Mouse (Mus musculus): ENCODE measurements around the gene Ces2b. TPM values are rescaled to one million over a fixed set of nuclear protein-coding genes. Genes with fewer than 3 reads are reported as not detected.
A peak's percentile ranks its signal among the peaks of the same experiment; 100 is the strongest.

Gene Ces2b
- 0.20 and 0.32 TPM in 2 replicates for polyA plus RNA-seq (2012; rRNA removed)

DNA sequence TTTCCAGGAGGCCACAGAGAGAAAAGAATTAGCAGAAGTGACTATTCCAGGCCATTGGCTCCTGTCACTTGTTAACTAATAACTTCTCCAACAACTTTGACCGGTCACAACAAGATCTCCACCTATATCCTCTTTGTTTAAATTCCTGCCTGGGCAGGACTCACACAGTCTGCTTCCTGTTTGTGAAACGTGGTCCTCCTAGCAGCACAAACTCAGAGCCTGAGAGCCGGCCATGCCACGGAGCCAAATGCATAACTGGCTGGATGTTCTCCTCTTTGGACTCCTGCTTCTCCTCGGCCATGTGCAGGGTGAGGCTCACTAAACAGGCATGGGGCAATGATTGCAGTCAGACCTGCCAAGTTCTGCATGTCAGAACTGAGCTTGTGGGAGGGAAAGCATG, at the start of gene Ces2b:
Ces2b (plus strand) TSS at position 133 of the 400 bp plus-strand sequence.
- Histone ChIP-seq H3K4me1 (replicated peaks; ENCODE audit: control insufficient read depth, insufficient read depth, low read length) (no peaks in the 10 kb centered on the region), H3K4me3 (ENCODE audit: control insufficient read depth, insufficient read depth, low read length) (no peak within 1 kb of the TSS), H3K36me3 (ENCODE audit: control insufficient read depth, insufficient read depth, low read length) (no peaks in the 10 kb centered on the region), H3K27ac (ENCODE audit: control insufficient read depth, insufficient read depth, low read length) (no peak within 1 kb of the TSS), H3K27me3 (ENCODE audit: control insufficient read depth, insufficient read depth, low read length) (no peaks in the 10 kb centered on the region)
- TF ChIP-seq CTCF (IDR thresholded peaks at IDR 0.05; ENCODE audit: borderline replicate concordance, control insufficient read depth, extremely low read depth, insufficient read depth, low read length, poor library complexity) (no peak), POLR2A (IDR thresholded peaks at IDR 0.05; ENCODE audit: control insufficient read depth, extremely low read depth, insufficient read depth, low read length, poor library complexity) (no peak)
- DNase-seq: no peak
- 48% methylated on average over 5 of the region's 5 CpGs for WGBS

DNA sequence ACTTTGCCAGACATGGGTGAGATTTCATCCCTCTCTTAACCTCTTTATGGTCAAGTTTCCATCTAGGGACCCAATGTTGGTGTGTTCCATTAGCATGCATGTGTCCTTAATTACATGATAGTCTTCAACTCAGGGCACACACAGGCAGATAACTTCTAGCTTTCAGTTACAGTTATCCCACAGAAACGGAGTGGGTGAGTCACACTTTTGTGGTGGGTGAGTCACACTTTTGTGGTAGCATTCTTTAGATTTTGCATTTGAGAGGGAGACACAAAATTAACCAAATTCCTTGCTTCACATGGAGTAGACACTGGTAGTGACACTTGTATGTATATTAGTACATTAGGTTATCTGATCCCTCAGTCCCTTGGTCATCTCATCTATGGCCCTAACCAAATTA, 44.3 kb upstream of the Ces2b start:
- H3K27ac ChIP-seq (ENCODE audit: control insufficient read depth, insufficient read depth, low read length): no peak overlapping the region
- WGBS: 15% methylated on average over 1 of the region's 1 CpGs
- TF ChIP-seq CTCF (IDR thresholded peaks at IDR 0.05; ENCODE audit: borderline replicate concordance, control insufficient read depth, extremely low read depth, insufficient read depth, low read length, poor library complexity) (no peak), POLR2A (IDR thresholded peaks at IDR 0.05; ENCODE audit: control insufficient read depth, extremely low read depth, insufficient read depth, low read length, poor library complexity) (no peak)

DNA sequence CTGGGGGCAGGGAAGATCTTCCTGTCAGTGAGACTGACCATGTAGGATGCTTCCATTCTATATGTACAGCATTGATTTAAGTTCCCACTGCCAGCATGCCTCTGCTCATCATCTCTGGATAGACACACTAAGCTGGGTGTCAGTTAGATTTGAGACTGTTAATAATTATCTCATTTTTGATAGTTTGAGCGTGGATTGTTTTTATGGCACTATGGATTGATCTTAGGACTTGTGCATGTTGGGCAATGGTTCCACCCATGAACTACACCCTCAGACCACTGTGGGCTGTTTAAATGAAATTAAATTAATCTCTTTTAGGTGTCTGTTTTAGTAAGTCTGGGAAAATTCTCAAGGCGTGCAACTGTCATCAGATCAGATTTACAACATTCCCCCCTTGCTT, 42.4 kb upstream of the Ces2b start:
- DNase-seq: no peak
- TF ChIP-seq CTCF (IDR thresholded peaks at IDR 0.05; ENCODE audit: borderline replicate concordance, control insufficient read depth, extremely low read depth, insufficient read depth, low read length, poor library complexity) (no peak), POLR2A (IDR thresholded peaks at IDR 0.05; ENCODE audit: control insufficient read depth, extremely low read depth, insufficient read depth, low read length, poor library complexity) (no peak)
- no peak overlapping the region for H3K27ac ChIP-seq (ENCODE audit: control insufficient read depth, insufficient read depth, low read length)
- no peaks in the 10 kb centered on the region for H3K4me1 ChIP-seq (replicated peaks; ENCODE audit: control insufficient read depth, insufficient read depth, low read length)
- WGBS: 90% methylated on average over 2 of the region's 2 CpGs
- no peaks in the 10 kb centered on the region for H3K27me3 ChIP-seq (ENCODE audit: control insufficient read depth, insufficient read depth, low read length)
- no peak overlapping the region for H3K4me3 ChIP-seq (ENCODE audit: control insufficient read depth, insufficient read depth, low read length)
- no peaks in the 10 kb centered on the region for H3K36me3 ChIP-seq (ENCODE audit: control insufficient read depth, insufficient read depth, low read length)

More for the DNA sequence above, 44.3 kb upstream of the Ces2b start:
- H3K36me3 ChIP-seq (ENCODE audit: control insufficient read depth, insufficient read depth, low read length): no peaks in the 10 kb centered on the region
- no peaks in the 10 kb centered on the region for H3K27me3 ChIP-seq (ENCODE audit: control insufficient read depth, insufficient read depth, low read length)
- no peak for DNase-seq
- H3K4me3 ChIP-seq (ENCODE audit: control insufficient read depth, insufficient read depth, low read length): no peak overlapping the region
- no peaks in the 10 kb centered on the region for H3K4me1 ChIP-seq (replicated peaks; ENCODE audit: control insufficient read depth, insufficient read depth, low read length)

DNA sequence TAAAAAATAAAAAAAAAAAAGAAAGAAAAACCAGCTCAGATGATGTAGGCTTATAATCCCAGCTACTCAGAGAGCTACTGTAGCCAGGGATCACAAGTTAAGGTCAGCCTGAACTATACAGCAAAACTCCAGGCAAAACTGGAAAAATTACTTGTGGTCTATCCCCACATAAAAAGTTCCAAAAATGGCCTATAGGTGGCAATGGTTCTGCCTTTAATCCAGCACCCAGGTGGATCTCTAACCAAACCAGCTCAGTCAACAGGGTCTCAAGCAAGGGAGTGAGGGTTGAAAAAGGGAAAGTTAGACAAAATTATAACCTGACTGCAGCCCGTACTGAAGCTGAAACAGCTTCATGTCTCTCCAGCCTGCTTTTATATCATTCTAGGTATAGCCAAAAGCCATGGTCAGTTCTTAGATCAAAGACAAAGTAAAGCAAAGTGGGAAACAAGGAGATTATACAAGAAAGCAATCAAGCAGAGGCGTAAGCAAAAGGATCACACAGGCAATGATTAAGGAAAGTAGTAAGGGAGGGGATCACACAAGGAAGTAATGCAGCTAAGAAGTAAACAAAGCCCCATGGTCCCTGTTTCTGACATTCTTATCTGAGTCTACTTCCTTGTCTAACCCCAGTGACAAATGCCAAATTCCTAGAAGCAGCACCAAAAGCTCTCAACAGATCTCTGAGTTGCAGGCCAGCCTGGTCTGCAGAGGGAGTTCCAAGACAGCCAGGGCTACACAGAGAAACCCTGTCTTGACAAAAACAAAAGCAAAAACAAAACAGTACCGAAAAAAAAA, 41.3 kb upstream of the Ces2b start:
- no peak for TF ChIP-seq POLR2A (IDR thresholded peaks at IDR 0.05; ENCODE audit: control insufficient read depth, extremely low read depth, insufficient read depth, low read length, poor library complexity)
- no peak for TF ChIP-seq CTCF (IDR thresholded peaks at IDR 0.05; ENCODE audit: borderline replicate concordance, control insufficient read depth, extremely low read depth, insufficient read depth, low read length, poor library complexity)
- Histone ChIP-seq H3K27ac (ENCODE audit: control insufficient read depth, insufficient read depth, low read length) (no peak overlapping the region), H3K36me3 (ENCODE audit: control insufficient read depth, insufficient read depth, low read length) (no peaks in the 10 kb centered on the region), H3K4me1 (replicated peaks; ENCODE audit: control insufficient read depth, insufficient read depth, low read length) (no peaks in the 10 kb centered on the region), H3K4me3 (ENCODE audit: control insufficient read depth, insufficient read depth, low read length) (no peak overlapping the region), H3K27me3 (ENCODE audit: control insufficient read depth, insufficient read depth, low read length) (no peaks in the 10 kb centered on the region)
- 56% methylated on average over 3 of the region's 3 CpGs for WGBS
- peak; percentile 25 for DNase-seq

DNA sequence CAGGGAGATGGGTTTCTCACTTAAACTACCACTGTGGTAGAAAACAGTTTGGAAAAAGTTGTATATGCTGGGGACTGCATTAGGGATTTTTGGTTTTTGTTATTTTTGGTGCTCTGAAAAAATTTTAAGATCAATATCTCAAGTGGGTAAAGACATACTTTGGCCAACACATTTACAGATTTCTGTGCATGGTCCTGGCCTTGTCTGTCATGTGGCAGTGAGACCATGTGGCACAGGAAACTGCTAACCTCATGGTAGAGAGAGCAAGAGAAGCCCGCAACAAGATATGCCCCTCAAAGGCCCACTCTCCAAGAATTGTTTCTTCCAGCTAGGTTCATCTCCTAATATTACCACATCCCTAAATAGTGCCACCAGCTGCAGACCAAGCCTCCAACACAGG, 32.0 kb upstream of the Ces2b start:
- no peak overlapping the region for H3K27ac ChIP-seq (ENCODE audit: control insufficient read depth, insufficient read depth, low read length)
- H3K27me3 ChIP-seq (ENCODE audit: control insufficient read depth, insufficient read depth, low read length): no peaks in the 10 kb centered on the region
- H3K4me3 ChIP-seq (ENCODE audit: control insufficient read depth, insufficient read depth, low read length): no peak overlapping the region
- no peak for DNase-seq
- TF ChIP-seq POLR2A (IDR thresholded peaks at IDR 0.05; ENCODE audit: control insufficient read depth, extremely low read depth, insufficient read depth, low read length, poor library complexity) (no peak), CTCF (IDR thresholded peaks at IDR 0.05; ENCODE audit: borderline replicate concordance, control insufficient read depth, extremely low read depth, insufficient read depth, low read length, poor library complexity) (no peak)
- 73% methylated on average over 1 of the region's 1 CpGs for WGBS
- no peaks in the 10 kb centered on the region for H3K36me3 ChIP-seq (ENCODE audit: control insufficient read depth, insufficient read depth, low read length)
- H3K4me1 ChIP-seq (replicated peaks; ENCODE audit: control insufficient read depth, insufficient read depth, low read length): no peaks in the 10 kb centered on the region

DNA sequence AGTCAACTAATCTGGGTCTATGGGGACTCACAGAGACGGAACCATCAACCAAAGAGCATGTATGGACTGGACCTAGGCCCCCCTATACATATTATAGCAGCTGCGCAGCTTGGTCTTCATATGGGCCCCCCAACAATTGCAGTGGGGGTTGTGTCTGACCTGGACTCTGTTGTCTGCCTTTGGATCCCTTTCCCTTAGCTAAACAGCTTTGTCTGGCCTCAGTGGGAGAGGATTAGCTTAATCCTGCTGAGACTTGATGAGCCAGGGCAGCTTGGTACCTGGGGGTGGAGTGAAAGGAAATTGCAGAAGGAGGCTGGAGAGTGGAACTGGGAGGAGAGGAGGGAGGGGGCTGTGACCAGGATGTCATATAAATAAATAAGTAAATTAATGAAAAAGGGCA, 25.2 kb upstream of the Ces2b start:
- Histone ChIP-seq H3K27ac (ENCODE audit: control insufficient read depth, insufficient read depth, low read length) (no peak overlapping the region), H3K4me3 (ENCODE audit: control insufficient read depth, insufficient read depth, low read length) (no peak overlapping the region), H3K36me3 (ENCODE audit: control insufficient read depth, insufficient read depth, low read length) (no peaks in the 10 kb centered on the region), H3K4me1 (replicated peaks; ENCODE audit: control insufficient read depth, insufficient read depth, low read length) (no peaks in the 10 kb centered on the region), H3K27me3 (ENCODE audit: control insufficient read depth, insufficient read depth, low read length) (no peaks in the 10 kb centered on the region)
- 70% methylated on average over 2 of the region's 2 CpGs for WGBS
- TF ChIP-seq CTCF (IDR thresholded peaks at IDR 0.05; ENCODE audit: borderline replicate concordance, control insufficient read depth, extremely low read depth, insufficient read depth, low read length, poor library complexity) (no peak), POLR2A (IDR thresholded peaks at IDR 0.05; ENCODE audit: control insufficient read depth, extremely low read depth, insufficient read depth, low read length, poor library complexity) (no peak)
- no peak for DNase-seq
